Mouse (Mus musculus) urinary bladder, postnatal 10 days (tissue): ENCODE data around the gene Gm17689.

ENCODE experiments used
- DNase-seq: peaks from one replicate; pipeline ENCODE4 v3.0.0; 2022; ENCODE audit warnings: low spot score

Gene Gm17689

DNA sequence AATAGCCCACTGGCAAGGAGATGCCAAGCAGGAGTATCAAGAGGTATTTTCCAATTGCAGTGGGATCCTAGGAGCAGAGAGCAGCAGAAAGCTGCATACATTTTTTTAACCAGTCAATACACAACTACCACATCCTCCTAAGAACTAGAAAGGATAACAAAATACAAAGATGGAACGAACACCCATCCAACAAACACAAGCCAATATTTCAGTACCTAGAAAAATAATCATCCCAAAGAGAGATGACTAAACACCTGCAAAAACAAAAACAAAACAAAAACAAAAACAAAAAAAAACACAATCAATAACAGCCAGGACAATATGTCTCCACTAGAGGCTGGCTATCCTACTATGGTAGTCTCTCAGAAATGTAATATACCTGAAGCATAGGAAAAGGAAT, at the start of gene Gm17689:
TSS of gene Gm17689 (minus strand) at position 101 of the 400 bp plus-strand sequence.
- DNase-seq: no peak

GRCm38 (mm10) chr9:36541863-36542262, 40.6 kb downstream of the Gm17689 start, which contains the start of gene Gm5615:
Gene Gm5615 (minus strand): TSS chr9:36541963.
- DNase-seq: no peak
